Mouse (Mus musculus) liver, postnatal 0 days (tissue): ENCODE results near the gene Ubash3b.

Source experiments
- CTCF ChIP-seq: sonication (generic); IDR thresholded peaks from 2 replicates; pipeline ENCODE4 v1.5.1; 2016; ENCODE audit warnings: antibody characterized with exemption, low read depth
- EP300 ChIP-seq: IDR thresholded peaks from 2 replicates; pipeline ENCODE4 v1.6.1; 2016; ENCODE audit warnings: antibody characterized with exemption, low read depth, mild to moderate bottlenecking

DNA sequence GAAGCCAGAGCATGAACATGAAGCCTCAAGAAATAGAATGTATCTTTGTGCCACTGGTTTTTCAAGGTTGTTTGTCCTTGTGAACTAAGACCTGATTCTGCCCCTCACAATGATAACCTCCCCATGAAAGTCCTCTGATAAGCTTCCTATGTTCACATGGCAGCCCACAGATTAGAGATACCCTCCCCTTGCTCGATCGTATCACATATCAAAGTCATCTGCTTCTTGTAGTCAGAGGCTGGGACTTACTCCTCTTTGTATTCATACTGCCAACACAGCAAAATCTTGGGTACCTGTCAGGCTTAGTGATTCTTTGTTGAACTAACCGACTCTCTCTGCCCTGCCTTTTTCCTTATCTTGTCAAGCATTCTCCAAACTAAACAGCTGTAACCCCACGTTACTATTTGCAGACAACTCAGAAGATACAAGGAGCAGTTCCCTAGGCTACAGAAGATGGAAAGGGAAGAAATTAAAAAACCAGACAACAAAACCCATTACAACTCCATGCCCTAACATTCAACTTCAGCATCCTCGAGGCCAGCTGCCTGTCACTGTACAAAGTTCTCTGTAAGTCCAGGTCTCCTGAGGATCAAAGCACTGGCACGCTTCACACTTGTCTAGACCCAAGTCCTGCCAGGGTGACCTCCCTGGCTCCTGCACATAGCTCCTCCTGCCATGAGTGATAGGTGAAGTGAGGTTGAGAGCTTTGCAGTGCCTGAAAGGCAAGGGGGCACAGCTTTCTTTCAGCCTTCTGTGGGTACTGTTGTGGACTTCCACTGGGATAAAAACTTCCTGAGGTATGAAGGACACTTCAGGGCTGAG, 22.3 kb downstream of the Ubash3b start:
- no peak for TF ChIP-seq CTCF
- no peak for TF ChIP-seq EP300
